In genomic region chr4:97832279-97832640, GRCm38 (mm10) we compare ENCODE assay signal across 30 mouse cellular contexts. TPM values are rescaled to one million over a fixed set of nuclear protein-coding genes. Genes with fewer than 3 reads are reported as not detected.
DNase-seq lines count a peak whose midpoint lies in the region; ATAC-seq and TF ChIP-seq lines count a peak whose summit lies in the region.
"Had no signal": no experiment of that assay in that cellular context is flagged by ENCODE, and none has a peak within 500 bp of the region (broad histone marks: within the 10 kb centered on the region; RNA-seq: fewer than 3 reads in every experiment).

No protein-coding gene starts in this region.

- H3K27ac ChIP-seq in embryonic facial prominence, embryonic 15.5 days (replicated peaks) = 0 out of 2 replicates have a peak overlapping the region, but pooled peaks have one; percentile 14
- no peak overlapping the region for H3K27ac ChIP-seq in embryonic facial prominence, embryonic 10.5 days (replicated peaks)
- no peak overlapping the region; the same call in 1 of the 2 replicates for H3K27ac ChIP-seq in heart, adult 2 months
- H3K27ac ChIP-seq in liver, postnatal 0 days (ENCODE audit: low read depth) = no peak overlapping the region
- H3K27ac ChIP-seq in liver, embryonic 12.5 days = no peak overlapping the region
- no peak overlapping the region for H3K27ac ChIP-seq in midbrain, embryonic 11.5 days (ENCODE audit: low read depth, low read length)
- H3K27ac ChIP-seq: embryonic facial prominence, embryonic 12.5 days; forebrain, embryonic 13.5 days; heart, embryonic 15.5 days; hindbrain, embryonic 10.5 days; hindbrain, embryonic 13.5 days; intestine, embryonic 15.5 days had no signal

- H3K79me2 ChIP-seq in heart, adult 2 months (replicated peaks; ENCODE audit: control insufficient read depth, insufficient read depth, low read length) = 0 out of 2 replicates have a peak, but pooled peaks cover 1% of the 10 kb centered on the region

- TF ChIP-seq EP300 in heart, adult 2 months (IDR thresholded peaks at IDR 0.05; ENCODE audit: insufficient read depth, low read depth, low read length) = no peak
- TF ChIP-seq EP300 in liver, postnatal 0 days (IDR thresholded peaks at IDR 0.05; ENCODE audit: low read depth) = no peak

- H3K4me2 ChIP-seq in embryonic facial prominence, embryonic 15.5 days (replicated peaks) = no peak overlapping the region
- H3K4me2 ChIP-seq in liver, postnatal 0 days (ENCODE audit: low read depth, low read length) = 0 out of 2 replicates have a peak overlapping the region, but pooled peaks have one; percentile 56
- no peak overlapping the region for H3K4me2 ChIP-seq in liver, embryonic 12.5 days
- no peak overlapping the region for H3K4me2 ChIP-seq in midbrain, embryonic 11.5 days
- H3K4me2 ChIP-seq: embryonic facial prominence, embryonic 12.5 days; forebrain, embryonic 13.5 days; heart, embryonic 12.5 days; heart, embryonic 15.5 days; hindbrain, embryonic 13.5 days; intestine, embryonic 15.5 days had no signal

- intact Hi-C loops in heart, adult 2 months (cut with DNase I) = no loop called here

- TF ChIP-seq POLR2A in heart, adult 2 months (IDR thresholded peaks at IDR 0.05; ENCODE audit: insufficient read depth, low read depth, low read length) = no peak

- H3K27me3 ChIP-seq in embryonic facial prominence, embryonic 15.5 days = no peaks in the 10 kb centered on the region
- no peaks in the 10 kb centered on the region for H3K27me3 ChIP-seq in embryonic facial prominence, embryonic 10.5 days (replicated peaks; ENCODE audit: low read depth, poor library complexity, severe bottlenecking)
- H3K27me3 ChIP-seq in heart, adult 2 months (ENCODE audit: control insufficient read depth, insufficient read depth, low read length) = no peaks in the 10 kb centered on the region
- no peaks in the 10 kb centered on the region for H3K27me3 ChIP-seq in liver, postnatal 0 days (ENCODE audit: insufficient read depth, low read length)
- H3K27me3 ChIP-seq in liver, embryonic 12.5 days (replicated peaks) = 0 out of 2 replicates have a peak, but pooled peaks cover 5% of the 10 kb centered on the region
- peaks cover 31% of the 10 kb centered on the region for H3K27me3 ChIP-seq in midbrain, embryonic 11.5 days (ENCODE audit: control insufficient read depth, insufficient read depth, low read length)
- H3K27me3 ChIP-seq: embryonic facial prominence, embryonic 12.5 days; forebrain, embryonic 13.5 days; heart, embryonic 12.5 days; heart, embryonic 15.5 days; hindbrain, embryonic 13.5 days; intestine, embryonic 15.5 days; Patski had no signal

- H3K4me1 ChIP-seq in embryonic facial prominence, embryonic 15.5 days = peaks cover 9% of the 10 kb centered on the region; the same call in 1 of the 2 replicates
- H3K4me1 ChIP-seq in embryonic facial prominence, embryonic 10.5 days = peaks cover 11% of the 10 kb centered on the region
- peaks cover 11% of the 10 kb centered on the region for H3K4me1 ChIP-seq in heart, adult 2 months (ENCODE audit: control insufficient read depth, insufficient read depth, low read length)
- peaks cover 17% of the 10 kb centered on the region for H3K4me1 ChIP-seq in liver, postnatal 0 days (ENCODE audit: insufficient read depth)
- H3K4me1 ChIP-seq in liver, embryonic 12.5 days = 0 out of 2 replicates have a peak, but pooled peaks cover 4% of the 10 kb centered on the region
- H3K4me1 ChIP-seq in midbrain, embryonic 11.5 days (ENCODE audit: control insufficient read depth, insufficient read depth, low read length) = peaks cover 3% of the 10 kb centered on the region; the same call in 1 of the 2 replicates
- H3K4me1 ChIP-seq: intestine, embryonic 15.5 days had no signal

- H3K9ac ChIP-seq in embryonic facial prominence, embryonic 15.5 days = no peak overlapping the region
- H3K9ac ChIP-seq in heart, adult 2 months (ENCODE audit: low read depth, low read length) = no peak overlapping the region
- H3K9ac ChIP-seq in liver, postnatal 0 days (replicated peaks) = no peak overlapping the region
- no peak overlapping the region for H3K9ac ChIP-seq in liver, embryonic 12.5 days
- no peak overlapping the region for H3K9ac ChIP-seq in midbrain, embryonic 11.5 days (ENCODE audit: low read length)
- H3K9ac ChIP-seq: embryonic facial prominence, embryonic 12.5 days; forebrain, embryonic 13.5 days; heart, embryonic 12.5 days; heart, embryonic 15.5 days; hindbrain, embryonic 13.5 days; intestine, embryonic 15.5 days had no signal

- H3K36me3 ChIP-seq in embryonic facial prominence, embryonic 15.5 days = no peaks in the 10 kb centered on the region
- no peaks in the 10 kb centered on the region for H3K36me3 ChIP-seq in embryonic facial prominence, embryonic 10.5 days (replicated peaks)
- H3K36me3 ChIP-seq in heart, adult 2 months (ENCODE audit: control insufficient read depth, insufficient read depth, low read length) = peaks cover 25% of the 10 kb centered on the region
- H3K36me3 ChIP-seq in liver, postnatal 0 days (replicated peaks; ENCODE audit: insufficient read depth, low read length) = no peaks in the 10 kb centered on the region
- no peaks in the 10 kb centered on the region for H3K36me3 ChIP-seq in liver, embryonic 12.5 days
- no peaks in the 10 kb centered on the region for H3K36me3 ChIP-seq in midbrain, embryonic 11.5 days (ENCODE audit: control insufficient read depth, insufficient read depth, low read length)
- H3K36me3 ChIP-seq: embryonic facial prominence, embryonic 12.5 days; heart, embryonic 15.5 days; hindbrain, embryonic 10.5 days; hindbrain, embryonic 13.5 days; intestine, embryonic 15.5 days had no signal

- no peak overlapping the region for H3K4me3 ChIP-seq in embryonic facial prominence, embryonic 15.5 days (replicated peaks)
- H3K4me3 ChIP-seq in embryonic facial prominence, embryonic 10.5 days = no peak overlapping the region
- no peak overlapping the region for H3K4me3 ChIP-seq in heart, adult 2 months
- H3K4me3 ChIP-seq in liver, postnatal 0 days (ENCODE audit: low read depth, low read length) = no peak overlapping the region
- H3K4me3 ChIP-seq in liver, embryonic 12.5 days = no peak overlapping the region
- H3K4me3 ChIP-seq in midbrain, embryonic 11.5 days (ENCODE audit: low read depth, low read length) = no peak overlapping the region
- H3K4me3 ChIP-seq: embryonic facial prominence, embryonic 12.5 days; erythroblast, embryonic 14.5 days; forebrain, embryonic 13.5 days; heart, embryonic 12.5 days; heart, embryonic 15.5 days; hindbrain, embryonic 10.5 days; hindbrain, embryonic 13.5 days; intestine, embryonic 15.5 days had no signal

- WGBS in embryonic facial prominence, embryonic 15.5 days = 64% methylated on average over 4 of the region's 4 CpGs
- WGBS in embryonic facial prominence, embryonic 10.5 days = 95% methylated on average over 4 of the region's 4 CpGs
- 80% methylated on average over 4 of the region's 4 CpGs for WGBS in heart, adult 2 months
- 82% methylated on average over 4 of the region's 4 CpGs for WGBS in liver, postnatal 0 days (ENCODE audit: insufficient replicate concordance)
- WGBS in liver, embryonic 12.5 days (ENCODE audit: insufficient replicate concordance) = 66% methylated on average over 4 of the region's 4 CpGs
- WGBS in midbrain, embryonic 11.5 days = 91% methylated on average over 4 of the region's 4 CpGs

- H3K9me3 ChIP-seq in embryonic facial prominence, embryonic 15.5 days (replicated peaks) = no peaks in the 10 kb centered on the region
- H3K9me3 ChIP-seq in embryonic facial prominence, embryonic 10.5 days = no peaks in the 10 kb centered on the region
- H3K9me3 ChIP-seq in liver, postnatal 0 days (ENCODE audit: low read length) = no peaks in the 10 kb centered on the region
- no peaks in the 10 kb centered on the region for H3K9me3 ChIP-seq in liver, embryonic 12.5 days (replicated peaks)
- no peaks in the 10 kb centered on the region for H3K9me3 ChIP-seq in midbrain, embryonic 11.5 days (ENCODE audit: control insufficient read depth, low read length)
- H3K9me3 ChIP-seq: embryonic facial prominence, embryonic 12.5 days; forebrain, embryonic 13.5 days; heart, embryonic 12.5 days; heart, embryonic 15.5 days; hindbrain, embryonic 10.5 days; hindbrain, embryonic 13.5 days; intestine, embryonic 15.5 days had no signal

- TF ChIP-seq CTCF in heart, adult 2 months (IDR thresholded peaks at IDR 0.05) = no peak
- no peak for TF ChIP-seq CTCF in liver, postnatal 0 days (IDR thresholded peaks at IDR 0.05; ENCODE audit: low read depth)

- no peak for DNase-seq in embryonic facial prominence, embryonic 10.5 days (ENCODE audit: low spot score)
- peak; percentile 5 for DNase-seq in heart, adult 11 months
- DNase-seq in heart, adult 2 months = no peak
- no peak for DNase-seq in liver, postnatal 0 days
- DNase-seq in brain, embryonic 18.5 days (ENCODE audit: low read depth, low spot score) = peak; percentile 22
- DNase-seq in midbrain, embryonic 11.5 days (ENCODE audit: low spot score, missing footprints) = no peak
- DNase-seq: adrenal gland, adult 2 months; adrenal gland, postnatal 14 days; cerebellum, adult 18-20 months; cerebellum, adult 9-10 months; cerebellum, postnatal 14 days; gastrocnemius, postnatal 36 days; heart, postnatal 10 days; heart, postnatal 36 days had no signal

- no peak for ATAC-seq in embryonic facial prominence, embryonic 15.5 days (ENCODE audit: insufficient number of reproducible peaks, low FRiP score, low TSS enrichment, low read depth)
- no peak for ATAC-seq in liver, postnatal 0 days
- no peak for ATAC-seq in liver, embryonic 12.5 days
- no peak for ATAC-seq in midbrain, embryonic 11.5 days (ENCODE audit: low FRiP score)
- ATAC-seq: forebrain, embryonic 13.5 days; forebrain, embryonic 16.5 days; hindbrain, embryonic 16.5 days; intestine, embryonic 15.5 days had no signal

RNA-seq across cellular contexts. Expression of gene E130114P18Rik, which starts 54.4 kb away (rescaled TPM):
- 3.8 and 4.2 TPM in 2 replicates for polyA plus RNA-seq in embryonic facial prominence, embryonic 15.5 days (2015; fragmentation: Nextera tagmentation; extraction: Ambion mirVana)
- polyA plus RNA-seq in embryonic facial prominence, embryonic 10.5 days (2016; fragmentation: Nextera tagmentation; extraction: Ambion mirVana) = 10.9 and 13.6 TPM in 2 replicates
- total RNA-seq in heart, adult 2 months (2021) = not detected
- 0.15 TPM in 1 of 2 replicates, not detected in the other for polyA plus RNA-seq in heart, adult 2 months (2012; rRNA removed)
- not detected in 2 replicates for polyA plus RNA-seq in liver, postnatal 0 days (2015; fragmentation: Nextera tagmentation; extraction: Ambion mirVana)
- 0.23 TPM in 1 of 2 replicates, not detected in the other for polyA plus RNA-seq in liver, embryonic 12.5 days (2016; fragmentation: Nextera tagmentation; extraction: Ambion mirVana)
- 6.5 and 7.7 TPM in 2 replicates for polyA plus RNA-seq in midbrain, embryonic 11.5 days (2014; fragmentation: Nextera tagmentation; extraction: Ambion mirVana)
- total RNA-seq: adrenal gland, adult 2 months; adrenal gland, postnatal 14 days; ES-E14; gastrocnemius, adult 8-10 months; granulocyte monocyte progenitor cell, adult 5-6 weeks had no signal
- polyA plus RNA-seq: erythroblast, embryonic 14.5 days had no signal

RNA-seq across cellular contexts. Expression of gene Nfia, which starts 59.7 kb away (rescaled TPM):
- polyA plus RNA-seq in embryonic facial prominence, embryonic 15.5 days (2015; fragmentation: Nextera tagmentation; extraction: Ambion mirVana) = 55.4 and 58.0 TPM in 2 replicates
- polyA plus RNA-seq in embryonic facial prominence, embryonic 10.5 days (2016; fragmentation: Nextera tagmentation; extraction: Ambion mirVana) = 8.0 and 17.0 TPM in 2 replicates
- total RNA-seq in heart, adult 2 months (2021) = 100 to 1,000 TPM; 126 to 128 TPM
- 70.3 and 75.6 TPM in 2 replicates for polyA plus RNA-seq in heart, adult 2 months (2012; rRNA removed)
- 9.9 TPM in 2 replicates for polyA plus RNA-seq in liver, postnatal 0 days (2015; fragmentation: Nextera tagmentation; extraction: Ambion mirVana)
- 3.8 and 4.5 TPM in 2 replicates for polyA plus RNA-seq in liver, embryonic 12.5 days (2016; fragmentation: Nextera tagmentation; extraction: Ambion mirVana)
- 14.1 and 15.8 TPM in 2 replicates for polyA plus RNA-seq in midbrain, embryonic 11.5 days (2014; fragmentation: Nextera tagmentation; extraction: Ambion mirVana)

Comparison
In these comparisons a context has a peak if more than half of its experiments do, and no peak if none do; other contexts are left out.
1. DNase-seq: peak in heart, adult 11 months (single experiment) and brain, embryonic 18.5 days (single experiment); none in embryonic facial prominence, embryonic 10.5 days (single experiment), heart, adult 2 months (0 of 2), liver, postnatal 0 days (single experiment) and midbrain, embryonic 11.5 days (single experiment).